Mouse (Mus musculus) spleen, adult 2 months (tissue): ENCODE data around the gene Soat2. TPM values are rescaled to one million over a fixed set of nuclear protein-coding genes. Genes with fewer than 3 reads are reported as not detected.

ENCODE experiments used
- DNase-seq, 2 experiments: peaks; one replicate each; pipeline versions ENCODE4 v3.0.0 to v3.0.0-alpha.2; 2012 to 2021; ENCODE audit warnings: low spot score in 2 of 2, low read depth in 1 of 2
- H3K27ac ChIP-seq: fragments of 200-500 bp; 2 replicates; pipeline ENCODE4 v1.5.1; 2012; ENCODE audit warnings: low read length, inconsistent platforms; ENCODE audit not compliant: insufficient read depth
- H3K27me3 ChIP-seq: fragments of 200-500 bp; 2 replicates; pipeline ENCODE4 v1.6.1; 2012; ENCODE audit warnings: mild to moderate bottlenecking, moderate library complexity, low read length, inconsistent platforms; ENCODE audit not compliant: control insufficient read depth, insufficient read depth
- H3K36me3 ChIP-seq: fragments of 200-500 bp; 2 replicates; pipeline ENCODE4 v1.6.1; 2012; ENCODE audit warnings: mild to moderate bottlenecking, low read length, inconsistent platforms; ENCODE audit not compliant: control insufficient read depth, insufficient read depth
- H3K4me1 ChIP-seq: fragments of 200-500 bp; 2 replicates; pipeline ENCODE4 v1.6.1; 2011; ENCODE audit warnings: inconsistent platforms; ENCODE audit not compliant: control insufficient read depth, insufficient read depth, insufficient read length
- H3K4me3 ChIP-seq: fragments of 200-500 bp; 2 replicates; pipeline ENCODE4 v1.5.1; 2011; ENCODE audit warnings: mild to moderate bottlenecking, inconsistent platforms; ENCODE audit not compliant: insufficient read depth, insufficient read length; ENCODE audit errors: extremely low read depth
- CTCF ChIP-seq: fragments of 200-500 bp; IDR thresholded peaks from 2 replicates; pipeline ENCODE4 v1.5.1; 2011; ENCODE audit warnings: mild to moderate bottlenecking, inconsistent platforms; ENCODE audit not compliant: insufficient read depth, insufficient read length, insufficient replicate concordance; ENCODE audit errors: extremely low read depth
- POLR2A ChIP-seq: fragments of 200-500 bp; IDR thresholded peaks from 2 replicates; pipeline ENCODE4 v1.6.1; 2011; ENCODE audit warnings: low read depth, low read length, inconsistent platforms
- WGBS: fragments of 180-500 bp; shearing (Covaris S2); methylation state at CpG from one replicate; pipeline ENCODE4 v1.1.7; 2018; 5-methylcytosine and 5-hydroxymethylcytosine counted together
- polyA plus RNA-seq: library from polyadenylated mRNA; depleted of rRNA; stranded (reverse); fragments of >200 nt; gene quantifications from 2 replicates; pipeline ENCODE4 v1.2.3, GENCODE M21; 2012

Soat2 gene
- polyA plus RNA-seq, 1 experiment = 3.2 TPM

DNA sequence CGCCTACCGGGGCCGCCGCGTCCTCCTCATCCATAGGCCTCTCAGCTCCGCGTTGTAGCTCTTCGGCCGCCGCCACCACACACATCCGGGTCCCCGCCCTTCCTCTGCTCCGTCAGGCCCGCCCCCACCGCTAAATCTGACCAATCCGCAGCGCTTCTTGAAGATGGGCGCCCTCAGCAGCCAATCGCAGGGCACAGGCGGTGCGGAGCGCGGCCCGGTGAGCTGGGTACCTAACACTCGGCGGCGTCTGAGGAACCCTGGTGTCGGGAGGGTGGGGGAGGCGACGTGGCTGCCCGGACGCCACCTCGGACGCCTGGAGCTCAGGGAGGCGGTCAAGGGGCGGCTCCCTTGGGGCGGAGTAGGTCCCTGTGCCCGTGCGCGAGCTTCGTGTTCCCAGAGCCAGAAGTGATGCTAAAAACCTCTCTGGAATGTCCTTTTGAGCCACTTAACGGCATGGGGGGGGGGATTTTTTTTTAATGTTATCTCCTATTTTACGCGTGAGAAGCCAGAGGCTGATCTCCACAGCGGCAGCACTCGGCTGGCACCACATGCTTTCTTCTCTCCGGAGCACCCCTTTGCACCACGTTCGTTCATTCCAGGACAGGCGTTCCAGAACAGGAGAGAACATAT is 14.1 kb upstream of the Soat2 start, which contains the start of gene Spryd3:
Spryd3 (minus strand) TSS at position 106 of the 630 bp plus-strand sequence.
- TF ChIP-seq POLR2A = no peak
- TF ChIP-seq CTCF = no peak
- 1% methylated on average over 48 of the region's 50 CpGs for WGBS
- peak within 1 kb of the TSS; percentile 75 for H3K27ac ChIP-seq
- peak within 1 kb of the TSS; percentile 85 for H3K4me3 ChIP-seq
- peaks cover 2% of the 10 kb centered on the region; the same call in 1 of the 2 replicates for H3K4me1 ChIP-seq
- peaks cover 11% of the 10 kb centered on the region for H3K36me3 ChIP-seq
- peak; percentile 92 to 94 for DNase-seq
- no peaks in the 10 kb centered on the region for H3K27me3 ChIP-seq

DNA sequence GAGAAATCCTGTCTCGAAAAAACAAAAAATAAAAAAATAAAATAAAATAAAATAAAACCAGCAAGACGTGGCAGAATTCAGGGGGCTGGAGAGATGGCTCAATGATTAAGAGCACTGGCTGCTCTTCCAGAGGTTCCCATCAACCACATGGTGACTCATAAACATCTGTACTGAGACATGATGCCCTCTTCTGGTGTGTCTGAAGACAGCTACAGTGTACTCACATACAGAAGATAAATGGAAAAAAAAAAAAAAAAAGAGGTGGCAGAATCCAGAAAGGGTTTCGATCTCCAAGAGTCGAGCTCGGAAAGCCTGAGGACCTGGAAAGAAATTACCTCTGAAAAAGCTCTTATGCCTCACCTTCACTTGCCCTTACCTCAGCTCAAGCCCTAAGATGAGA is 9.2 kb upstream of the Soat2 start:
- no peaks in the 10 kb centered on the region for H3K36me3 ChIP-seq
- no peak for DNase-seq
- no peaks in the 10 kb centered on the region for H3K4me1 ChIP-seq
- H3K27me3 ChIP-seq = no peaks in the 10 kb centered on the region; the same call in 1 of the 2 replicates
- H3K4me3 ChIP-seq = no peak overlapping the region
- TF ChIP-seq CTCF (no peak), POLR2A (no peak)
- WGBS = 90% methylated on average over 5 of the region's 5 CpGs
- H3K27ac ChIP-seq = no peak overlapping the region

DNA sequence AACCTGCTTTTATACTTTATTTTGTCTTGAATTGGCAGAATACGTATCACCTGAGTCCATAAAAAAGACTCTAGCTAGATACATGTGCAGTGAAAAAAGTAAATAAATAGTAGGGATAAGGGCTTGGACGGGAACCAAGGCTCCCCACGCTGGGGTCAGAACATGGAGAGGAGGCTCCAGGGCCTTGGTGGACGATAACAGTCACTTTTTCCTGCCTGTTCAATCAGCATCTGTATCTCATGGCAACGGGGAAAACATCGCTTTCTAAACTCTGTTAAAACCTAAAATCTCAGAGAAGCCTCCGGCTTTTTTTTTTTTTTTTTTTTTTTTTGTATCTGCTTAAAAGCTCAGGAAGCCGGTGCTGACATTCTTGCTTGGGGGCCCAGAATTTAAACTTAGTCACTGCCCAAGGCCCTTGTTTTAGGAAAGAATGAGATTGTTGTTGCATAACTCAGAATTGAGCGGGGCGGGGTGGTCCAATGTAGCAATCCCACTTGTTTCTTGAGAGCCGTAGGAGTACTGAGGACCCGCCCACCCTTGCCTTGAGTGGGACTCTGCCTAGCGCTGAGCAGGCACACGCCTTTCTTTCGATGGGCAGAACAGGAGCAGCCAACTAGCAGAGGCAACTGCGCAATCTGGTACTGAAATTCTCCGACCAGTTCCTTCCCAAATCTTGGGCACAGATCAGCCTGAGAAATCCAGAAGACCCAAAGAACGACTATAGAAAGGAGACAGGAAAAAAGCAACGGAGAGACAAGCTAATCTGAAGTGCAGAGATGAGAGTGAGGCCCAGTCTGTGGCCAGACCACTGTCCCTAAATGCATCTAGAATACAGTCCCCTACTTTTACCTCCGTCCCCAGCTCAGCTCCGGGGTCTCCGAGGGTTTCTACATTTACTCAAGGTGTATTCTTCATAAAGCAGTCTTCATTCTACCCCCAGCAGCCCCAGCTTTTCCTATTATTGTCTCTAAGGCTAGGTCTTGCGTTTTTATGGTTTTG is 7.1 kb upstream of the Soat2 start:
- no peaks in the 10 kb centered on the region; the same call in 1 of the 2 replicates for H3K27me3 ChIP-seq
- H3K4me1 ChIP-seq = no peaks in the 10 kb centered on the region
- H3K27ac ChIP-seq = no peak overlapping the region
- WGBS = 79% methylated on average over 23 of the region's 23 CpGs
- no peak for TF ChIP-seq POLR2A
- no peak for DNase-seq
- H3K4me3 ChIP-seq = no peak overlapping the region
- no peaks in the 10 kb centered on the region for H3K36me3 ChIP-seq

DNA sequence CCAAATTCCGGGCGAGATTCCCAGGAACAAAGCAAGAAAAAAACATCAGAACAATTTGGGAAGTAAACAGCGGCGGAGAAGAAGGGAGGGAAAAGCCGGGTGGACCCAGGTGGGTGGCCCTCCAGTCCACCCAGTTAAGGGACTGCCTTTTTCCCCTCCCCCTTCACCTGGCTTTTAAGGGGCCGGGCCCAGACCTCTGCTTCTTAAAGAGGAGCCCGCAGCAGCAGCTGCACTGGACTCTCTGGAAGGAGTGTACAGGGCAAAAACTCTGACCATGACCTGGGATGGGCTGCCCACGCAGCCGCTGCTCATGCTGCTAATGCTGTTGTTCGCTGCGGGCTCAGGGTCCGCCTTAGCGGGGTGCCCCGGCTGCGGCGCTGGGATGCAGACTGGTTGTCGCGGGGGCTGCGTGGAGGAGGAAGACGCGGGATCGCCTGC is 6.0 kb upstream of the Soat2 start, which contains the start of gene Igfbp6:
Igfbp6 (plus strand) TSS at position 89 of the 438 bp plus-strand sequence.
- H3K27ac ChIP-seq = no peak within 1 kb of the TSS
- no peaks in the 10 kb centered on the region; the same call in 1 of the 2 replicates for H3K27me3 ChIP-seq
- 46% methylated on average over 22 of the region's 22 CpGs for WGBS
- H3K4me3 ChIP-seq = no peak within 1 kb of the TSS
- no peak for DNase-seq
- TF ChIP-seq CTCF (no peak), POLR2A (no peak)
- H3K4me1 ChIP-seq = no peaks in the 10 kb centered on the region
- no peaks in the 10 kb centered on the region for H3K36me3 ChIP-seq

DNA sequence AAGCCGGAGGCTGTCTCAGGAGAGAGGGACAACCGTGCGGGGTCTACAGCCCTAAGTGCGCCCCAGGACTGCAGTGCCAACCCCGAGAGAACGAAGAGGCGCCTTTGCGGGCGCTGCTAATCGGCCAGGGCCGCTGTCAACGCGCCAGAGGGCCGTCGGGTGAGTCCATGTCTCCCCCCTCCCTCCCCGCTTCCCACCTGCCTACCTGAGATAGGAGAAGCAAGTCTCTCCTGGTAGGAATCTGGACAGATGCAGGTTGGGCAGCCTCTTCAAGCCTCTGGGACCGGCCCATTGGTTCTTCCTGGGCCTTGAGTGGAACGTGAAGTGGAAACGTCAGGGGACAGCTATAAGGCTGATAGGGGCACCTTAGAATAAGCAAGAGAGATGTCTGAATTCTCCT is 5.6 kb upstream of the Soat2 start:
- WGBS = 50% methylated on average over 19 of the region's 19 CpGs
- TF ChIP-seq POLR2A = no peak
- TF ChIP-seq CTCF = no peak
- Histone ChIP-seq H3K27ac (no peak overlapping the region), H3K36me3 (no peaks in the 10 kb centered on the region), H3K27me3 (no peaks in the 10 kb centered on the region; the same call in 1 of the 2 replicates), H3K4me1 (no peaks in the 10 kb centered on the region), H3K4me3 (no peak overlapping the region)
- no peak for DNase-seq

DNA sequence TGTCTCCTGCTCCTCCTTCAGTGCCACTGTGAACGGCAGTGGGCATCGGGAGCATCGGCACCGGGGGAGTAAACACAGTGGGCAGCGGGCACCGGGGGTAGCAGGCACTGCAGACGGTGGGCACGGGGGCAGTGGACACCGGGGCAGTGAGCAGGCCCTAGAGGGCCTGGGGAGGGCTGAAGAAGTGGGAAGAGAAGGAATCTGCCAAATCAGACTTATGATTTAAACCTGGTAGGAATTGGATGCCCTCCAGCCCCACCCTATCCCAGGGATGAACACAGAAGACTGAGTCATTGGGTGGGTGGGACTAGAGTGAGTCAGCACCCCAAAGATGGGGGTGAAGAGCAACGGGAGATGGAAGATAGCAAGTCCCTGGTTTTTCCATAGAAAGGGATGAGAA is 5.0 kb upstream of the Soat2 start:
- TF ChIP-seq CTCF (no peak), POLR2A (no peak)
- no peak overlapping the region for H3K27ac ChIP-seq
- no peaks in the 10 kb centered on the region; the same call in 1 of the 2 replicates for H3K27me3 ChIP-seq
- DNase-seq = no peak
- no peak overlapping the region for H3K4me3 ChIP-seq
- H3K4me1 ChIP-seq = no peaks in the 10 kb centered on the region
- WGBS = 91% methylated on average over 10 of the region's 10 CpGs
- no peaks in the 10 kb centered on the region for H3K36me3 ChIP-seq

DNA sequence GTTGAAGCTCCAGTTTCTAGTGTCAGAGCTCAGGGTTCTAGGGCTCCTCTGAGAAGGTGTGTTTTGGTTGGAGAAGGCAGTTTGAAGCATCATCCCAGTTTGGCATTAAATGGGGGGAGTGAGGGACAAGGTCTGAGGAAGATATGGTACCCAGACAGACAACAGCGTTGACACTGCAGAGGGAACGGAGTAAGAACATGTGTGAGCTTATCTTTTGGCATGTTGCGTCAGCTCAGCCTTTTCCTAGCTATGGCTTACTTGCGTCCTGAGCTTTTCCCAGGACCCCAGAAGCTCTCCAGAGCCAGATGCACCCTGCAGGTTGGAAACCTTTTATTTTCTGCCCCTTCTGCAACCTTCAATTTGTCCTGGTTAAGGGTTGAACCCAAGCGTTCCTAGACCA is 4.2 kb upstream of the Soat2 start:
- H3K27me3 ChIP-seq = no peaks in the 10 kb centered on the region; the same call in 1 of the 2 replicates
- no peak for TF ChIP-seq POLR2A
- TF ChIP-seq CTCF = no peak
- no peaks in the 10 kb centered on the region for H3K4me1 ChIP-seq
- 82% methylated on average over 5 of the region's 5 CpGs for WGBS
- H3K27ac ChIP-seq = no peak overlapping the region
- H3K36me3 ChIP-seq = no peaks in the 10 kb centered on the region
- no peak overlapping the region for H3K4me3 ChIP-seq
- DNase-seq = no peak
